Mouse (Mus musculus): ENCODE data around the gene Slc45a3.

Gene Slc45a3

DNA sequence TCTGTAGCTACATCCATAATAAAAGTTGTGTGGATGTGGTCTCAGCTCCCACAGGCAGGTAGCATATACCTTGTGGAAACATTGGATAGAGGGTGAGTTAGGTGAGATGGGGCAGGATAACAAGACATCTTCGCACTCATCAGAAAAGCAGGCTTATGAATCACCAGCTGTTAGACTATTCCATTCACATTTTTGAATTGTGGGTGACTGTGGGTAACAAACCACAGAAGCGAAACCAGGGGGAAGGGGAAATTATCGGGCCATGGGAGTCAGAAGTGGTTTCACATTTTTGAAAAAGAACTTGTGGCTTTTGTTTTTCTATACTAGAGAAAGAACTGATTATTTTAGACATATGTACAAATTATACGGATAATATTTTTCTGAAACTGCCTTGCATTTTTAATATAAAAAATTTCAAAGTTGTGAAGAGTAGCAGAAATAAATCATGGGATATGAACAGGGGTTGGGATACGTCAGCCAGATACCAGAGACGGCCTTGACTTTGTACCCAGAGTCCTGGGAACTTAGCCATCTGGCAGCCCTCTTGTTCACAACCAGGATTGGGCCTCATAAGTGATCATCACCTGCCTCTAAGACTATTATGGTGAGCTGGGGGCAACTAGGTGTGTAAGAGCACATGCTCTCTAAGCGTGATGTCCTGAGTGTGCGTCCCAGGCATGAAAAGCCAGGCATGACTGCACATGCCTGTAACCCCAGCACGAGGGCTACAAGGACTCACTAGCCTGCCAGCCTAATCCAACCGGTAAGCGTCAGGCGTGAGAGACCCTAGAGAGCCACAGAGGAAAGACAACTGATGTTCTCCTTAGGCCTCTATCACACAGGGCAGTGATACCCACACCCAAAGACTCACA lies 30.6 kb downstream of the Slc45a3 start:
- Histone ChIP-seq H3K27me3 (ENCODE audit: insufficient read depth, low read length) (no peaks in the 10 kb centered on the region), H3K4me1 (replicated peaks; ENCODE audit: low read depth, low read length) (0 out of 2 replicates have a peak, but pooled peaks cover 3% of the 10 kb centered on the region), H3K4me3 (replicated peaks; ENCODE audit: low read length) (no peak overlapping the region), H3K9me3 (ENCODE audit: low read length) (no peaks in the 10 kb centered on the region), H3K36me3 (ENCODE audit: insufficient read depth, low read length) (no peaks in the 10 kb centered on the region)
- TF ChIP-seq POU5F1 (IDR thresholded peaks at IDR 0.05; ENCODE audit: borderline replicate concordance, low read length) (no peak), NANOG (IDR thresholded peaks at IDR 0.05; ENCODE audit: borderline replicate concordance, low read length) (no peak), CTCF (conservative IDR thresholded peaks at IDR 0.05; ENCODE audit: low read length) (no peak)

DNA sequence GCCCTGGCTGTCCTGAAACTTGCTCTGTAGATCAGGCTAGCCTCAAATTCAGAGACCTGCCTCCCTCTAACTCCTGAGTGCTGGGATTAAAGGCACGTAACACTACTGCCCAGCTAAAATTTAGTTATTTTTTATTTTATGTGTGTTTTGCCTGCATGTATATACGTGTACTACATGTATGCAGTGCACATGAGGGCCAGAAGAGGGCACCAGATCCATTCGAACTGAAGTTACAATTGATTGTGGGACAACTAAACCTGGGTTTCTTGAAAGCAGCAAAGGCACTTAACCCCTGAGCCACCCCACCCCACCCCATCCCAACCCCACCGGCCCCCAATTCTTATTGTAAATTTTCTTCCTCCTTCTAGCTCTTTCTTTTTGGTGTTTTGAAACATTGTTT lies 32.3 kb downstream of the Slc45a3 start:
- Histone ChIP-seq H3K4me3 (replicated peaks; ENCODE audit: low read length) (no peak overlapping the region), H3K9me3 (ENCODE audit: low read length) (peaks cover 8% of the 10 kb centered on the region), H3K27me3 (ENCODE audit: insufficient read depth, low read length) (no peaks in the 10 kb centered on the region), H3K4me1 (replicated peaks; ENCODE audit: low read depth, low read length) (0 out of 2 replicates have a peak, but pooled peaks cover 3% of the 10 kb centered on the region), H3K36me3 (ENCODE audit: insufficient read depth, low read length) (no peaks in the 10 kb centered on the region)
- peak; percentile 67 for TF ChIP-seq CTCF (conservative IDR thresholded peaks at IDR 0.05; ENCODE audit: low read length)
- no peak for TF ChIP-seq NANOG (IDR thresholded peaks at IDR 0.05; ENCODE audit: borderline replicate concordance, low read length)
- no peak for TF ChIP-seq POU5F1 (IDR thresholded peaks at IDR 0.05; ENCODE audit: borderline replicate concordance, low read length)

DNA sequence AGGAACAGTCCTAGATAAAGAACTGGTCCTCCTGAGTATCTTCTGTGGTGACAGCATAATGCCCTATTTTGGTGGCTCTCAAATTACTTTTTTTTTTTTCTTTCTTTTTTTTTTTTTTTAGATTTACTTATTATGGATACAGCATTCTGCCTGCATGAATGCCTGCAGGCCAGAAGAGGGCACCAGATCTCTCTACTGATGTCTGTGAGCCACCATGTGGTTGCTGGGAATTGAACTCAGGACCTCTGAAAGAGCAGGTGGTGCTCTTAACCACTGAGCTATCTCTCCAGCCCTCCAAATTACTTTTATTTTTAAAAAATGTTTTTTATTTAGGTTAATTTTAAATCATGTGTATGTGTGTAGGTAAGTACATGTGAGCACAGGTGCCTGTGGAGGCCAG lies 37.7 kb downstream of the Slc45a3 start:
- Histone ChIP-seq H3K4me3 (replicated peaks; ENCODE audit: low read length) (no peak overlapping the region), H3K4me1 (replicated peaks; ENCODE audit: low read depth, low read length) (peaks cover 22% of the 10 kb centered on the region), H3K36me3 (ENCODE audit: insufficient read depth, low read length) (no peaks in the 10 kb centered on the region), H3K9me3 (ENCODE audit: low read length) (peaks cover 8% of the 10 kb centered on the region), H3K27me3 (ENCODE audit: insufficient read depth, low read length) (no peaks in the 10 kb centered on the region)
- no peak for TF ChIP-seq POU5F1 (IDR thresholded peaks at IDR 0.05; ENCODE audit: borderline replicate concordance, low read length)
- TF ChIP-seq CTCF (conservative IDR thresholded peaks at IDR 0.05; ENCODE audit: low read length) = peak; percentile 32

DNA sequence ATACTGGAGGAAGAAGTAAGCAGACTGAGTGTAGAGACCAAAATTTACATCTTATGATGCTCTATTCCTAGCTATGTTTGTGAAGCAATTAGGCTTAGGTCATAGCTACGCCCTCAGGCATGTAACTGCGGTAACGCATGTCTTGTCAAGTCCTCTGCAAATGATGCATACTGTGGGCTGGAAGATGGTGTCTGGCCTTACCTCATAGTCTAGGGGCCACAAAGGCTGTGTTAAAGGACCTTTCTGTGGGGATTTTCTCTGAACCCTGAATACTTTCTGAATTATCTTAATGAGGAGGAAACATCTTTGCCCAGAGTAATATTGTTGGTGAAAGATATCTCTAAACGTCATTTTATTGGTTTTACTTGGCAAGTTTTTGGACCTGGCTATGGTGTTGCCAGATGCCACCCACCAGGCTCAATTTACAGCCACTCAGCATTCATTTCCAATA lies 39.1 kb downstream of the Slc45a3 start:
- no peaks in the 10 kb centered on the region for H3K27me3 ChIP-seq (ENCODE audit: insufficient read depth, low read length)
- H3K4me3 ChIP-seq (replicated peaks; ENCODE audit: low read length) = no peak overlapping the region
- H3K4me1 ChIP-seq (replicated peaks; ENCODE audit: low read depth, low read length) = peaks cover 32% of the 10 kb centered on the region
- TF ChIP-seq CTCF (conservative IDR thresholded peaks at IDR 0.05; ENCODE audit: low read length) (no peak), POU5F1 (IDR thresholded peaks at IDR 0.05; ENCODE audit: borderline replicate concordance, low read length) (no peak), NANOG (IDR thresholded peaks at IDR 0.05; ENCODE audit: borderline replicate concordance, low read length) (no peak)
- H3K36me3 ChIP-seq (ENCODE audit: insufficient read depth, low read length) = no peaks in the 10 kb centered on the region
- H3K9me3 ChIP-seq (ENCODE audit: low read length) = peaks cover 8% of the 10 kb centered on the region

DNA sequence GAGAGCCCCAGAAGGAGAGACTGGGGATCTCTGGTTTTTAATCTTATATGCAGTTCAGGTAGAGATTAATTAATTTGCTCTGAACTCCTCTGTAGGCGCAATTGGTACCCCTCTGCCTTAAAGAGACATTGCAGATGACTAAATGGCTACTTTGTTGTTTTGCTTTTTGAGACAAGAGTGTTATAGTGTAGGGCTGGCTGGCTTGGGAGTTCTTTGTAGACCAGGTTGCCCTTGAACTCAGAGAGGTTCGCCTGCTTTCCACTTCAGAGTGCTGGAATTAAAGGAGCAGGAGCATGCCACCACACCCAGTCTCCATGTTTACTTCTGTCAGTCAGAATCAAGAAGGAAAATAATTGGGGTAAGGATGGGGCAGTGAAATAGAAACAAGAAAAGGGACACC lies 40.3 kb downstream of the Slc45a3 start:
- H3K9me3 ChIP-seq (ENCODE audit: low read length) = peaks cover 8% of the 10 kb centered on the region
- H3K27me3 ChIP-seq (ENCODE audit: insufficient read depth, low read length) = no peaks in the 10 kb centered on the region
- H3K4me3 ChIP-seq (replicated peaks; ENCODE audit: low read length) = no peak overlapping the region
- no peaks in the 10 kb centered on the region for H3K36me3 ChIP-seq (ENCODE audit: insufficient read depth, low read length)
- peaks cover 33% of the 10 kb centered on the region for H3K4me1 ChIP-seq (replicated peaks; ENCODE audit: low read depth, low read length)
- no peak for TF ChIP-seq NANOG (IDR thresholded peaks at IDR 0.05; ENCODE audit: borderline replicate concordance, low read length)
- TF ChIP-seq POU5F1 (IDR thresholded peaks at IDR 0.05; ENCODE audit: borderline replicate concordance, low read length) = no peak
- no peak for TF ChIP-seq CTCF (conservative IDR thresholded peaks at IDR 0.05; ENCODE audit: low read length)

DNA sequence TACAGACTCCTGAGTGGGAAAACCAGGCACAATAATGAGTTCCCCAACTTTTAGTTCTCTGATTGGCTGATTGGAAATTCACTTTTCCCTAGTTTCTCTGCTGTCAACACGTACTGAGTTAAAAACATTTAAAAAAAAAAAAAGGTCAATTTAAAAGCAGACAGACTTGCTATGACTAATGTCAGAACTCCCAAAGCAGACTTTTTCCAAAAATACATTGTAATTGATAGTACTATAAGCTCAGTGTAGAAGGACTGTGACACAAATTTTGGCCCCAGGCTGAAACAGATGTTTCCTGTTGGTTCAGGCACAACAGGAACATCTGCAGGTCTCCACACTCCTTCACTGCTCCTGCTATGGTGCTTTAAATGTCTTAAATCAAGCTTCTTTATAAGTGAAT lies 41.0 kb downstream of the Slc45a3 start:
- H3K9me3 ChIP-seq (ENCODE audit: low read length) = peaks cover 6% of the 10 kb centered on the region
- H3K36me3 ChIP-seq (ENCODE audit: insufficient read depth, low read length) = no peaks in the 10 kb centered on the region
- no peak overlapping the region for H3K4me3 ChIP-seq (replicated peaks; ENCODE audit: low read length)
- peaks cover 39% of the 10 kb centered on the region for H3K4me1 ChIP-seq (replicated peaks; ENCODE audit: low read depth, low read length)
- TF ChIP-seq POU5F1 (IDR thresholded peaks at IDR 0.05; ENCODE audit: borderline replicate concordance, low read length) (no peak), NANOG (IDR thresholded peaks at IDR 0.05; ENCODE audit: borderline replicate concordance, low read length) (no peak), CTCF (conservative IDR thresholded peaks at IDR 0.05; ENCODE audit: low read length) (no peak)
- H3K27me3 ChIP-seq (ENCODE audit: insufficient read depth, low read length) = no peaks in the 10 kb centered on the region

DNA sequence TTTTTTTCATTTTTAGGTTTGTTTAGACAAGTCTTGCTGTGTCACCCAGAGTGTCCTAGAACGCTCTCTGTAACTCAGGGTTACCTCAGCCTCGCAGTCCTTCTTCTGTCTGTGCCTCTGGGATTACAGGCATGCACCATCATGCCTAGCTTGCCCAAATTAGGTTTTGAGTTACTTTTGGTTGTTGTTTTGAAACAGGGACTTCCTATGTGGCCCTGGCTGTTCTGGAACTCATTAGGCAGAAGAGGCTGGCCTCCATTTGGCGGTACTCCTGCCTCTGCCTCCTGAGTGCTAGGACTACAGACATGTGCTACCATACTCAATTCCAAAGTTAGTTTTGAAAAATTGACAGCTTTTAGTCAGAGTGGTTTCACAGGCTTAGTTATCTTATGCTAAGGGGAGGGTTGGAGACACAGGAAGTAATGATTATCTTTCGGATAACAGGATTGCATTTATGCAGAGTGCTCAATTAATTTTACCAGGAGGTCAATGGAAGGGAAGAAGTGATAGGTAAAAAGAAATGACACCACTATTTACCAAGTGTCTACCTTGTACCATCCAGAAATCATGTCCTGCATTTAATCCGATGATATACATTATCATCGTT lies 41.9 kb downstream of the Slc45a3 start:
- Histone ChIP-seq H3K36me3 (ENCODE audit: insufficient read depth, low read length) (no peaks in the 10 kb centered on the region), H3K9me3 (ENCODE audit: low read length) (no peaks in the 10 kb centered on the region), H3K4me1 (replicated peaks; ENCODE audit: low read depth, low read length) (peaks cover 48% of the 10 kb centered on the region), H3K4me3 (replicated peaks; ENCODE audit: low read length) (no peak overlapping the region), H3K27me3 (ENCODE audit: insufficient read depth, low read length) (no peaks in the 10 kb centered on the region)
- TF ChIP-seq NANOG (IDR thresholded peaks at IDR 0.05; ENCODE audit: borderline replicate concordance, low read length) (no peak), CTCF (conservative IDR thresholded peaks at IDR 0.05; ENCODE audit: low read length) (no peak), POU5F1 (IDR thresholded peaks at IDR 0.05; ENCODE audit: borderline replicate concordance, low read length) (no peak)

DNA sequence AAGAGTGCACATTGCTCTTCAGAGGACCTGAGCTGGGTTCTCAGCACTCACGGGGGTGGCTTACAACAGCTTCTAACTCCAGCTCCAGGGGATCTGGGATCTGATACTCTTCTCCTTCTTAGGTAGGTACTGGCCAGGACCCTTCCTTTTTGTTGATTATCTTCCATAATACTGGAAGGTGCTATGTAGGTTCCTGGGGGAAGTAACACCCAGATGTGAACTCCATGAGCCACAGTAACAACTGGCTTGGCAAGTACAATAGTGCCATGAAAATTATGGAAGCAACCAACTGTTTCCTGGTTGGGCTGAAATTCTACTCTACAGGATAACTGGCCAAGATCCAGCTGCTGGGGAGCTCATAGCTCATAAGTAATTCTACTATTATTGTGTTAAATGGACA lies 42.7 kb downstream of the Slc45a3 start:
- Histone ChIP-seq H3K4me1 (replicated peaks; ENCODE audit: low read depth, low read length) (peaks cover 54% of the 10 kb centered on the region), H3K27me3 (ENCODE audit: insufficient read depth, low read length) (no peaks in the 10 kb centered on the region), H3K36me3 (ENCODE audit: insufficient read depth, low read length) (no peaks in the 10 kb centered on the region), H3K9me3 (ENCODE audit: low read length) (no peaks in the 10 kb centered on the region), H3K4me3 (replicated peaks; ENCODE audit: low read length) (no peak overlapping the region)
- no peak for TF ChIP-seq NANOG (IDR thresholded peaks at IDR 0.05; ENCODE audit: borderline replicate concordance, low read length)
- TF ChIP-seq CTCF (conservative IDR thresholded peaks at IDR 0.05; ENCODE audit: low read length) = no peak
- TF ChIP-seq POU5F1 (IDR thresholded peaks at IDR 0.05; ENCODE audit: borderline replicate concordance, low read length) = no peak

Measured in E14TG2a.4 (cell line).